Mouse (Mus musculus): ENCODE results near the gene Ankrd10.

DNA sequence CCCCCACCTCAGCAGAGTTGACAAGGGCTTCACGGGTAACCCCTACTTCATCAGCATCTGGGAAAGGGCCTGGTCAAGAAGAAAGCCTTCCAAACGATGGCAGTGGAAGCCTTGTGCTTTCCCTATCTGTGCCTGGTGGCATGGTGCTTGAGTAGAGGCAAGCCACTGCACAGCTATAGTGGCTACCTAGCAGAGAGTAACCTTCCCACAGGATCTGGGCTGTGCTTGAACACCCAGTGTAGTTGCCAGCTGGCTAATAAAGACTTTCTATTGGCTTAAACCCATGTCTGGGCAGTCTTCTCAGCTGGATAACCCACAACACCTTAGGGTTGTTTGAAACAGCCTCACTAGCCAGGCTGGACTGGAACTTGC, 49.2 kb downstream of the Ankrd10 start:
- no peak for TF ChIP-seq CTCF (IDR thresholded peaks at IDR 0.05; ENCODE audit: low read depth, low read length)
- no peak for TF ChIP-seq POLR2A (IDR thresholded peaks at IDR 0.05; ENCODE audit: extremely low read depth, insufficient read depth, low read length)

All from liver, adult 2 months (tissue).